Mouse (Mus musculus): Measurements from ENCODE around the gene Dennd6b. TPM values are rescaled to one million over a fixed set of nuclear protein-coding genes. Genes with fewer than 3 reads are reported as not detected.

Dennd6b gene
- polyA plus RNA-seq, 1 experiment = 10.6 TPM

DNA sequence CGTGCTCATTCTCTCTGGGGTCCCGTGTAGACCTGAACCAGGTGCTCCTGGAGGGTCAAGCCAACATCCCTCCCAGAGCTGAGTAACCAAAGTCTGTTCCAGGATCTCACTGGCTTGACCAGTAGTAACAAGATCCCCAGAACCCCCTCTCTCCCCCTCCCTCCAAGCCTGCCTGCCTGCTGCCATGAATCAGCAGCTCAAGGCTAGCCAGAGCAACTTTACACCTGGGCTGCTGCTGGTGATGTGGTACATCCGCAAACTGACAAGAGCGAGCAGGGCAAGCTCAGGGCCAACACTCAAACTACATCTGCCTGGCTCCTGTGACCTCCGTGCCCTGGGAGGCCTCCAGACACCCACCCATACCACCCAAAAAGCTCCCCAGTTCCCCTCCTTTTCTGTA lies 54.9 kb downstream of the Dennd6b start:
- WGBS = 21% methylated on average over 5 of the region's 5 CpGs
- TF ChIP-seq CTCF (IDR thresholded peaks at IDR 0.05; ENCODE audit: extremely low read depth, insufficient read length, insufficient replicate concordance, low read depth, low read length) = no peak
- TF ChIP-seq POLR2A (IDR thresholded peaks at IDR 0.05; ENCODE audit: low read depth, low read length) = no peak
- peaks cover 5% of the 10 kb centered on the region for H3K4me1 ChIP-seq (ENCODE audit: control insufficient read depth, insufficient read depth, insufficient read length, low read length)
- no peak overlapping the region for H3K4me3 ChIP-seq (ENCODE audit: low read depth, low read length)
- no peaks in the 10 kb centered on the region for H3K36me3 ChIP-seq (ENCODE audit: control insufficient read depth, insufficient read depth, low read length)
- no peak overlapping the region for H3K27ac ChIP-seq (ENCODE audit: insufficient read depth, low read depth, low read length)
- H3K27me3 ChIP-seq (ENCODE audit: control insufficient read depth, insufficient read depth, low read length) = peaks cover 27% of the 10 kb centered on the region

- peaks cover 27% of the 10 kb centered on the region for H3K27me3 ChIP-seq (ENCODE audit: control insufficient read depth, insufficient read depth, low read length)
- no peaks in the 10 kb centered on the region for H3K36me3 ChIP-seq (ENCODE audit: control insufficient read depth, insufficient read depth, low read length)
- peak within 1 kb of the TSS; percentile 67 for H3K4me3 ChIP-seq (ENCODE audit: low read depth, low read length)
- 2% methylated on average over 21 of the region's 21 CpGs for WGBS
- peaks cover 4% of the 10 kb centered on the region for H3K4me1 ChIP-seq (ENCODE audit: control insufficient read depth, insufficient read depth, insufficient read length, low read length)
- TF ChIP-seq CTCF (IDR thresholded peaks at IDR 0.05; ENCODE audit: extremely low read depth, insufficient read length, insufficient replicate concordance, low read depth, low read length) = no peak
- TF ChIP-seq POLR2A (IDR thresholded peaks at IDR 0.05; ENCODE audit: low read depth, low read length) = no peak
- H3K27ac ChIP-seq (ENCODE audit: insufficient read depth, low read depth, low read length) = peak within 1 kb of the TSS; percentile 4
Measured at GRCm38 (mm10) chr15:89140659-89141252, 55.5 kb downstream of the Dennd6b start, which contains the start of gene Mapk12. Mapk12 (minus strand) TSS chr15:89140703.

DNA sequence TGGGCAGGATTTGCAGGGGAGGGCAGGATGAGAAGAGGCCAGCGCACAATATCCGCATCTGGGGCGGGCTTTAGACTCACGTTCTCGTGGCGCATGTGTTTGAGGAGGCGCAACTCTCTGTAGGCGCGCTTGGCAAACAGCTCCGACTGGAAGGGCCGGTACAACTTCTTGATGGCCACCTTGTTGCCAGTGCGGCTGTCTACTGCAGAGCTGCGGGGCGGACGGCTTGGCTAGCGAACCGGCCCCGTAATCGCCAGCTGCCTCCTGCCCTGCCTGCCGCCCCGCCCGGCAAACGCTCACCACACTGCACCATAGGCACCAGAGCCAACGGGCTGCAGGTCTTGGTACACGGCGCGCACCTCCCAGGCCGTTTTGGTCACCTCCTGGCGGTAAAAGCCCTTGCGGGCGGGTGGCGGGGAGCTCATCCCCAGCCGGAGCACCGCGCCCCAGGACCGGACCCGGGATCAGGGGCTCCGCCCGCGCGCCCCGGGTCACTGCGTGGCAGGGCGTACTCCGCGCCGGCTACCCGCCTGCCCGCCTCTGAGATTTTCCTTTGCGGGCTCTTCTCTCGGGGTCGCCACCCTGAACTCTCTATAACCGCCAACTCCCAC lies 56.1 kb downstream of the Dennd6b start:
- TF ChIP-seq POLR2A (IDR thresholded peaks at IDR 0.05; ENCODE audit: low read depth, low read length) = no peak
- no peak for TF ChIP-seq CTCF (IDR thresholded peaks at IDR 0.05; ENCODE audit: extremely low read depth, insufficient read length, insufficient replicate concordance, low read depth, low read length)
- Histone ChIP-seq H3K4me3 (ENCODE audit: low read depth, low read length) (peak overlapping the region; percentile 67), H3K27me3 (ENCODE audit: control insufficient read depth, insufficient read depth, low read length) (peaks cover 27% of the 10 kb centered on the region), H3K36me3 (ENCODE audit: control insufficient read depth, insufficient read depth, low read length) (no peaks in the 10 kb centered on the region), H3K4me1 (ENCODE audit: control insufficient read depth, insufficient read depth, insufficient read length, low read length) (peaks cover 4% of the 10 kb centered on the region), H3K27ac (ENCODE audit: insufficient read depth, low read depth, low read length) (peak overlapping the region; percentile 4)
- under 1% methylated on average over 53 of the region's 53 CpGs for WGBS

DNA sequence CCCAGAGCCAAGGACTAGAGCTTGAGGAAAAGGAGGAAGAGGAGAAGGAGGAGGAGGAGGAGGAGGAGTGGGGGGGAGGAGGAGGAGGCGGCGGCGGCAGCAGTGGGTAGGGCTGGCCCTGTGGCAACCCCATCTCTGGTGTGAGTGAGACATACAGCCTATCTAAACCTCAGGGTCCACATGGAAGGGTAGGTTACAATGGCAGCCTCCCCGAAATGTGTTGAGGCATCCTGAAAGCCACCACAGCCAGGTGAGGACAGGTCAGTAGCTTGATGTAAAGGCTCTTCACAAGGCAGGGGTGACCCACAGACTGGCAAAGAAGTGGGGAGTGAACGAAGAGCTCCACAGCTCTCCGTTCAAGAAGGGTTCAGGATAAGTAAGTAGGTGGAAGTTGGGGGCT lies 57.8 kb downstream of the Dennd6b start:
- peaks cover 27% of the 10 kb centered on the region for H3K27me3 ChIP-seq (ENCODE audit: control insufficient read depth, insufficient read depth, low read length)
- no peaks in the 10 kb centered on the region for H3K36me3 ChIP-seq (ENCODE audit: control insufficient read depth, insufficient read depth, low read length)
- peaks cover 4% of the 10 kb centered on the region for H3K4me1 ChIP-seq (ENCODE audit: control insufficient read depth, insufficient read depth, insufficient read length, low read length)
- H3K4me3 ChIP-seq (ENCODE audit: low read depth, low read length) = no peak overlapping the region
- H3K27ac ChIP-seq (ENCODE audit: insufficient read depth, low read depth, low read length) = no peak overlapping the region
- WGBS = 90% methylated on average over 6 of the region's 6 CpGs
- TF ChIP-seq POLR2A (IDR thresholded peaks at IDR 0.05; ENCODE audit: low read depth, low read length) (no peak), CTCF (IDR thresholded peaks at IDR 0.05; ENCODE audit: extremely low read depth, insufficient read length, insufficient replicate concordance, low read depth, low read length) (no peak)

- Histone ChIP-seq H3K4me3 (ENCODE audit: low read depth, low read length) (no peak overlapping the region), H3K27ac (ENCODE audit: insufficient read depth, low read depth, low read length) (no peak overlapping the region), H3K4me1 (ENCODE audit: control insufficient read depth, insufficient read depth, insufficient read length, low read length) (peaks cover 4% of the 10 kb centered on the region), H3K36me3 (ENCODE audit: control insufficient read depth, insufficient read depth, low read length) (no peaks in the 10 kb centered on the region), H3K27me3 (ENCODE audit: control insufficient read depth, insufficient read depth, low read length) (peaks cover 27% of the 10 kb centered on the region)
- WGBS = 75% methylated on average over 7 of the region's 7 CpGs
- TF ChIP-seq POLR2A (IDR thresholded peaks at IDR 0.05; ENCODE audit: low read depth, low read length) = no peak
- TF ChIP-seq CTCF (IDR thresholded peaks at IDR 0.05; ENCODE audit: extremely low read depth, insufficient read length, insufficient replicate concordance, low read depth, low read length) = no peak
Measured at GRCm38 (mm10) chr15:89138046-89138405, 58.3 kb downstream of the Dennd6b start.

DNA sequence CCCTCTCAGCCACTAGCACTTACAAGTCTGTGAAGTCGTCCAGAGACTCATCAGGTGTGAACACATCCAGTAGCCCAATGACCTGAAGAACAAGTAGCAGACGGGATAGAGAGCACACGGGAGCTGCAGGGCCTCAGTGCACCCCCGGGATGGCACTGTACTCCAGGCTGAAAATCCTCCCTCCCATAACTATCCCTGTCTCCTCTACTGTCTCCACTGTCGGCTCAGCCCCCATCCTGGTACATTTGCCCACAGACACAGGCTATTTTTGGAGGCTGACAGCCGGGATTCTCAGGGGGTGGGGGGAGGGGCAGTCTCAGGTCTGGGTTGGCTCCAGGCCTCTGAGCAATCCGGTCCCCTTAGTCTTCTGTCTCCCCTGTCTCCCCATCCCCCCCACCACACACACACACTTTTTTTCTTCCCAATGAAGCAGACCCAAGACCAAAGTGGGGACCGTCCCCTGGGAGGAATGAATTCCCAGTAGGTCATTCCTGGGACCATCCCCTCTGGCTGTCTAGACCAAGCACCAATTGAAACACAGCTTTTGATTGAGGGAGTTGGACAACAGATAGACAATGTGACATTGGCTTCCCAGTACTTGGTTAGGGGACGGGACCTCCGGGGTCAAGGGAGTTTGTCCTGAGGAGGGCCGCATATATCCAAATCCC lies 58.8 kb downstream of the Dennd6b start:
- H3K4me1 ChIP-seq (ENCODE audit: control insufficient read depth, insufficient read depth, insufficient read length, low read length) = peaks cover 4% of the 10 kb centered on the region
- no peak overlapping the region for H3K4me3 ChIP-seq (ENCODE audit: low read depth, low read length)
- H3K27me3 ChIP-seq (ENCODE audit: control insufficient read depth, insufficient read depth, low read length) = peaks cover 27% of the 10 kb centered on the region
- H3K36me3 ChIP-seq (ENCODE audit: control insufficient read depth, insufficient read depth, low read length) = no peaks in the 10 kb centered on the region
- H3K27ac ChIP-seq (ENCODE audit: insufficient read depth, low read depth, low read length) = no peak overlapping the region
- TF ChIP-seq CTCF (IDR thresholded peaks at IDR 0.05; ENCODE audit: extremely low read depth, insufficient read length, insufficient replicate concordance, low read depth, low read length) (no peak), POLR2A (IDR thresholded peaks at IDR 0.05; ENCODE audit: low read depth, low read length) (no peak)
- 72% methylated on average over 11 of the region's 11 CpGs for WGBS

GRCm38 (mm10) chr15:89136461-89137155 lies 59.7 kb downstream of the Dennd6b start:
- H3K4me3 ChIP-seq (ENCODE audit: low read depth, low read length) = no peak overlapping the region
- H3K36me3 ChIP-seq (ENCODE audit: control insufficient read depth, insufficient read depth, low read length) = no peaks in the 10 kb centered on the region
- H3K27me3 ChIP-seq (ENCODE audit: control insufficient read depth, insufficient read depth, low read length) = peaks cover 24% of the 10 kb centered on the region
- H3K27ac ChIP-seq (ENCODE audit: insufficient read depth, low read depth, low read length) = no peak overlapping the region
- no peak for TF ChIP-seq POLR2A (IDR thresholded peaks at IDR 0.05; ENCODE audit: low read depth, low read length)
- TF ChIP-seq CTCF (IDR thresholded peaks at IDR 0.05; ENCODE audit: extremely low read depth, insufficient read length, insufficient replicate concordance, low read depth, low read length) = no peak
- WGBS = 86% methylated on average over 5 of the region's 5 CpGs
- H3K4me1 ChIP-seq (ENCODE audit: control insufficient read depth, insufficient read depth, insufficient read length, low read length) = peaks cover 4% of the 10 kb centered on the region

Other genes with a start within 250 kb of the Dennd6b start
- not detected in 2 replicates for gene Ttll8, start 242.1 kb downstream of the Dennd6b start, polyA plus RNA-seq (2012; rRNA removed)
- 0.05 and 0.08 TPM in 2 replicates for gene Mlc1, start 217.5 kb downstream of the Dennd6b start, polyA plus RNA-seq (2012; rRNA removed)
- gene Mov10l1, start 213.6 kb downstream of the Dennd6b start, polyA plus RNA-seq (2012; rRNA removed) = not detected in 2 replicates
- 0.30 and 0.32 TPM in 2 replicates for gene Panx2, start 136.8 kb downstream of the Dennd6b start, polyA plus RNA-seq (2012; rRNA removed)
- 81.6 and 90.9 TPM in 2 replicates for gene Trabd, start 121.4 kb downstream of the Dennd6b start, polyA plus RNA-seq (2012; rRNA removed)
- 29.0 and 45.8 TPM in 2 replicates for gene Selenoo, start 107.4 kb downstream of the Dennd6b start, polyA plus RNA-seq (2012; rRNA removed)
- 21.6 and 29.0 TPM in 2 replicates for gene Tubgcp6, start 73.4 kb downstream of the Dennd6b start, polyA plus RNA-seq (2012; rRNA removed)
- 13.2 and 19.0 TPM in 2 replicates for gene Hdac10, start 67.8 kb downstream of the Dennd6b start, polyA plus RNA-seq (2012; rRNA removed)
- 2.0 and 2.4 TPM in 2 replicates for gene Mapk12, start 55.8 kb downstream of the Dennd6b start, polyA plus RNA-seq (2012; rRNA removed)
- gene Mapk11, start 46.9 kb downstream of the Dennd6b start, polyA plus RNA-seq (2012; rRNA removed) = 2.3 and 3.2 TPM in 2 replicates
- 213 and 376 TPM in 2 replicates for gene Plxnb2, start 15.7 kb downstream of the Dennd6b start, polyA plus RNA-seq (2012; rRNA removed)
- gene Ppp6r2, start 15.1 kb upstream of the Dennd6b start, polyA plus RNA-seq (2012; rRNA removed) = 73.9 and 252 TPM in 2 replicates
- 123 and 189 TPM in 2 replicates for gene Sbf1, start 118.8 kb upstream of the Dennd6b start, polyA plus RNA-seq (2012; rRNA removed)
- 0.98 and 5.4 TPM in 2 replicates for gene Adm2, start 126.2 kb upstream of the Dennd6b start, polyA plus RNA-seq (2012; rRNA removed)
- 0.10 and 0.43 TPM in 2 replicates for gene Miox, start 137.9 kb upstream of the Dennd6b start, polyA plus RNA-seq (2012; rRNA removed)
- gene Lmf2, start 159.2 kb upstream of the Dennd6b start, polyA plus RNA-seq (2012; rRNA removed) = 22.8 and 33.3 TPM in 2 replicates
- gene Ncaph2, start 159.2 kb upstream of the Dennd6b start, polyA plus RNA-seq (2012; rRNA removed) = 56.8 and 149 TPM in 2 replicates
- 239 and 317 TPM in 2 replicates for gene Sco2, start 177.3 kb upstream of the Dennd6b start, polyA plus RNA-seq (2012; rRNA removed)
- 114 and 152 TPM in 2 replicates for gene Tymp, start 180.5 kb upstream of the Dennd6b start, polyA plus RNA-seq (2012; rRNA removed)
- 46.1 and 142 TPM in 2 replicates for gene Odf3b, start 182.8 kb upstream of the Dennd6b start, polyA plus RNA-seq (2012; rRNA removed)
- 1.1 and 1.4 TPM in 2 replicates for gene Klhdc7b, start 188.4 kb upstream of the Dennd6b start, polyA plus RNA-seq (2012; rRNA removed)
- gene Syce3, start 214.0 kb upstream of the Dennd6b start, polyA plus RNA-seq (2012; rRNA removed) = 0.60 and 0.93 TPM in 2 replicates
- gene Cpt1b, start 229.4 kb upstream of the Dennd6b start, polyA plus RNA-seq (2012; rRNA removed) = 1.4 and 3.4 TPM in 2 replicates
- 0.17 and 0.76 TPM in 2 replicates for gene C730034F03Rik, start 233.1 kb upstream of the Dennd6b start, polyA plus RNA-seq (2012; rRNA removed)
- gene Gm44502, start 233.2 kb upstream of the Dennd6b start, polyA plus RNA-seq (2012; rRNA removed) = 3.0 and 5.0 TPM in 2 replicates
- 45.6 and 104 TPM in 2 replicates for gene Chkb, start 233.4 kb upstream of the Dennd6b start, polyA plus RNA-seq (2012; rRNA removed)

Data from small intestine, adult 2 months (tissue).